Mouse (Mus musculus) heart, embryonic 15.5 days (tissue): Measurements from ENCODE around the gene Gsdme. TPM values are rescaled to one million over a fixed set of nuclear protein-coding genes. Genes with fewer than 3 reads are reported as not detected.

Experiments
- ATAC-seq: fragments of 200-750 bp; cut with Nextera tagmentation; replicated peaks from 2 replicates; pipeline ENCODE4 v1.8.0; 2017; ENCODE audit warnings: low read depth, moderate TSS enrichment; ENCODE audit not compliant: insufficient number of reproducible peaks, insufficient read depth, low FRiP score
- H3K27ac ChIP-seq: fragments of 300-500 bp; sonication (generic); 2 replicates; pipeline ENCODE4 v1.5.1; 2015; ENCODE audit warnings: mild to moderate bottlenecking, inconsistent platforms
- H3K27me3 ChIP-seq: fragments of 300-500 bp; sonication (generic); 2 replicates; pipeline ENCODE4 v1.6.1; 2015; ENCODE audit warnings: inconsistent platforms
- H3K36me3 ChIP-seq: fragments of 300-500 bp; sonication (generic); 2 replicates; pipeline ENCODE4 v1.6.1; 2015; ENCODE audit warnings: mild to moderate bottlenecking, inconsistent platforms
- H3K4me1 ChIP-seq: fragments of 300-500 bp; sonication (generic); replicated peaks from 2 replicates; pipeline ENCODE4 v1.6.1; 2015; ENCODE audit warnings: inconsistent platforms
- H3K4me2 ChIP-seq: fragments of 300-500 bp; sonication (generic); 2 replicates; pipeline ENCODE4 v1.6.1; 2015; ENCODE audit warnings: inconsistent platforms, mild to moderate bottlenecking, moderate library complexity
- H3K4me3 ChIP-seq: fragments of 300-500 bp; sonication (generic); 2 replicates; pipeline ENCODE4 v1.5.1; 2015; ENCODE audit warnings: mild to moderate bottlenecking, inconsistent platforms
- H3K9ac ChIP-seq: fragments of 300-500 bp; sonication (generic); 2 replicates; pipeline ENCODE4 v1.6.1; 2015; ENCODE audit warnings: mild to moderate bottlenecking, inconsistent platforms
- H3K9me3 ChIP-seq: fragments of 300-500 bp; sonication (generic); replicated peaks from 2 replicates; pipeline ENCODE4 v1.6.1; 2016; ENCODE audit warnings: inconsistent platforms
- WGBS: fragments of 180-500 bp; shearing (Covaris S2); methylation state at CpG from one replicate; pipeline ENCODE4 v1.1.7; 2015; ENCODE audit warnings: mixed read lengths; 5-methylcytosine and 5-hydroxymethylcytosine counted together
- polyA plus RNA-seq: library from polyadenylated mRNA; unstranded; fragments of >200 nt; fragmentation: Nextera tagmentation; extraction: Ambion mirVana; gene quantifications from 2 replicates; pipeline ENCODE4 v1.2.1, GENCODE M21; 2015

The Gsdme gene
- polyA plus RNA-seq, 1 experiment from 2014 or later, result 35.3 TPM

DNA sequence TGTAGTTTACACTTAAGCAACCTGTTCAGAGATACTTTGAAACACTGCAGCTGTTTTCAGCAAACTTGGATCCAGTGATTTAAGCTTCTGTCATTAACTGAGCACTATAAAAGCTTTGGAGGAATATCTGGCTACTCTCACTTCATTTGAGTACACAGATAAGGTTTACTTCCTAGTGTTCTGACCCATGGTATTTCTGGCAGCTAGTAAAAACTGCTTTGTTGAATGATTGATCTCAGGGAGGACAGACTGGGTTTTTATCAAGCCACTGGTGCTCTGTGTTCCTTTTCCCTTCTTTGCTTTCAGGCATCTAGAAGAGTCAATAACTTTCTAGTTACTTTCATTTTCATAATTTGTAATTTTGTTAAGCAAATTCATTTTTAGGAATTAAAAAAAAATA lies 74.3 kb downstream of the Gsdme start:
- Histone ChIP-seq H3K27me3 (no peaks in the 10 kb centered on the region), H3K4me3 (no peak overlapping the region), H3K4me1 (peaks cover 29% of the 10 kb centered on the region), H3K27ac (peak overlapping the region; percentile 76), H3K9me3 (no peaks in the 10 kb centered on the region), H3K4me2 (peak overlapping the region; percentile 6; the same call in 1 of the 2 replicates), H3K9ac (no peak overlapping the region), H3K36me3 (peaks cover 12% of the 10 kb centered on the region; the same call in 1 of the 2 replicates)
- ATAC-seq, result no peak

DNA sequence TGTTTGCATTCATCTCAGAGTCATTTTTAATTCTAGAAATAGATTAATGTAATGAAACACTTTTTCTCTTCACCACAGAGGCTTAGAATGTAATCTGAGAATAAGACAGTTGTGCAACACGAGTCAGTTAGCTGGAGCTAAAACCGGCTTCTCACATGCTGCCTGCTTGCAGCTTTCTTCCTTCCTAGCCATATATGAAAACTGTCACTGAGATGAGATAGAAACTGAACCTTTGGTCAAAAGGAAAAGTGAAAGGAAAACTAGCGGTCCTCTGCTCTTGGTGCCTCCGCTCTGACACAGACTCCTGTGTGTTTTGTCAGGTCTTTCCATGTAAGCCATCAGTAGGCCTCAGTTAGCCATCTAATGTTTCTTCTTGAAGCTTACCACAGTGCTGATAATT lies 75.7 kb downstream of the Gsdme start:
- peak overlapping the region; percentile 53 for H3K4me2 ChIP-seq
- H3K4me1 ChIP-seq, result peaks cover 29% of the 10 kb centered on the region
- no peak overlapping the region for H3K9ac ChIP-seq
- 48% methylated on average over 4 of the region's 4 CpGs for WGBS
- H3K36me3 ChIP-seq, result peaks cover 18% of the 10 kb centered on the region; the same call in 1 of the 2 replicates
- H3K9me3 ChIP-seq, result no peaks in the 10 kb centered on the region
- H3K4me3 ChIP-seq, result peak overlapping the region; percentile 12; the same call in 1 of the 2 replicates
- peak overlapping the region; percentile 76 for H3K27ac ChIP-seq
- no peaks in the 10 kb centered on the region for H3K27me3 ChIP-seq
- no peak for ATAC-seq

DNA sequence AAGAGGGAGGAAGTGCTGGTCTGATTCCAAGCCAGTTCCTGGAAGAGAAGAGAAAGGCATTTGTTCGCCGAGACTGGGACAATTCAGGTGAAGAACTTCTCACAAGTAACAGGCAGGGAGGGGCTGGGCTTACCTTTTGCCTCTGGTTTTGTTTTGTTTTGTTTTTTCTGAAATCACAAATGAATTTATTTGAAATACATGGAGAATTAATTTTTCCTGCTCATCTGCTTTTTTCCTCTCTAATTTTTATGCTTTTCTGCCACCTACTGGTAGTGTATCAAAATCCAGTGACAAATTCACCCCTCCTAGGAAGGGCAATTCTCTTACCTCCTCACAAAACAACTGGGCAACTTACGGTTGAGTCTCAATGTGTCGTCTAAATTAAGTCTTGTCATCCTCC lies 83.5 kb downstream of the Gsdme start:
- WGBS, result 63% methylated on average over 4 of the region's 4 CpGs
- Histone ChIP-seq H3K36me3 (peaks cover 17% of the 10 kb centered on the region; the same call in 1 of the 2 replicates), H3K27ac (no peak overlapping the region), H3K9ac (no peak overlapping the region), H3K9me3 (no peaks in the 10 kb centered on the region), H3K4me1 (no peaks in the 10 kb centered on the region), H3K27me3 (no peaks in the 10 kb centered on the region), H3K4me2 (no peak overlapping the region), H3K4me3 (no peak overlapping the region)
- no peak for ATAC-seq

GRCm38 (mm10) chr6:50175736-50176135 lies 87.9 kb downstream of the Gsdme start:
- H3K27ac ChIP-seq, result no peak overlapping the region
- WGBS, result 85% methylated on average over 1 of the region's 1 CpGs
- H3K4me2 ChIP-seq, result no peak overlapping the region
- H3K4me1 ChIP-seq, result no peaks in the 10 kb centered on the region
- H3K36me3 ChIP-seq, result 0 out of 2 replicates have a peak, but pooled peaks cover 5% of the 10 kb centered on the region
- no peak overlapping the region for H3K9ac ChIP-seq
- no peaks in the 10 kb centered on the region for H3K27me3 ChIP-seq
- no peak overlapping the region for H3K4me3 ChIP-seq
- H3K9me3 ChIP-seq, result no peaks in the 10 kb centered on the region
- no peak for ATAC-seq

- no peak overlapping the region for H3K4me3 ChIP-seq
- ATAC-seq, result no peak
- no peaks in the 10 kb centered on the region for H3K4me1 ChIP-seq
- no peak overlapping the region for H3K27ac ChIP-seq
- H3K9me3 ChIP-seq, result no peaks in the 10 kb centered on the region
- H3K27me3 ChIP-seq, result no peaks in the 10 kb centered on the region
- no peak overlapping the region for H3K4me2 ChIP-seq
- no peak overlapping the region for H3K9ac ChIP-seq
- H3K36me3 ChIP-seq, result 0 out of 2 replicates have a peak, but pooled peaks cover 5% of the 10 kb centered on the region
These were observed 93.9 kb downstream of the Gsdme start for GRCm38 (mm10) chr6:50169771-50170170.

DNA sequence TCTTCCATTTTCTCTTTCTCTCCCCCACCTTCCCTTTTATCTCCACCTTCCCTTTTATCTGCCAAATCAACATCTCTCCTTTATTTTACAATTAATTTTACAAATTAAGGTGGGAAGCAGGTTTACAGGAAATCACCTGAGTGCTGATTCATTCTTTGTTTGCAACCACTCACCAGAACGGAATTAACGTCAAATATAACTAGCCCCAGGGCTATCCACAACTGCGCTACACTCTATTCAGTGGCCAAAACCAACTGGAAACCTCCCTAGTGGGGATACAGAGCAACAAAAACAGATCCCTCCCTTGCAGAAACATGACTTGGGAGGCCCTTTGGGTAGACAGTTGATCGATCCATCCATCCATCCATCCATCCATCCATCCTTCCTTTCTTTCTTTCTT lies 94.8 kb downstream of the Gsdme start:
- H3K27ac ChIP-seq, result no peak overlapping the region

GRCm38 (mm10) chr6:50163013-50163412 lies 100.6 kb downstream of the Gsdme start:
- 79% methylated on average over 3 of the region's 3 CpGs for WGBS
- no peak for ATAC-seq
- H3K9me3 ChIP-seq, result no peaks in the 10 kb centered on the region
- H3K9ac ChIP-seq, result no peak overlapping the region
- H3K4me3 ChIP-seq, result no peak overlapping the region
- no peak overlapping the region for H3K27ac ChIP-seq
- no peaks in the 10 kb centered on the region for H3K27me3 ChIP-seq
- H3K4me1 ChIP-seq, result peaks cover 5% of the 10 kb centered on the region; the same call in 1 of the 2 replicates
- no peaks in the 10 kb centered on the region; the same call in 1 of the 2 replicates for H3K36me3 ChIP-seq
- no peak overlapping the region for H3K4me2 ChIP-seq

More for the DNA sequence above, 94.8 kb downstream of the Gsdme start:
- no peak overlapping the region for H3K4me2 ChIP-seq
- H3K9ac ChIP-seq, result no peak overlapping the region
- no peaks in the 10 kb centered on the region for H3K9me3 ChIP-seq
- no peaks in the 10 kb centered on the region for H3K4me1 ChIP-seq
- H3K27me3 ChIP-seq, result no peaks in the 10 kb centered on the region
- 0 out of 2 replicates have a peak, but pooled peaks cover 5% of the 10 kb centered on the region for H3K36me3 ChIP-seq
- H3K4me3 ChIP-seq, result no peak overlapping the region
- 93% methylated on average over 4 of the region's 4 CpGs for WGBS
- ATAC-seq, result no peak

- Histone ChIP-seq H3K9ac (no peak overlapping the region), H3K4me1 (peaks cover 6% of the 10 kb centered on the region; the same call in 1 of the 2 replicates)
- 77% methylated on average over 6 of the region's 6 CpGs for WGBS
These were observed 103.8 kb downstream of the Gsdme start for GRCm38 (mm10) chr6:50159842-50160241.

GRCm38 (mm10) chr6:50149378-50149777 lies 114.3 kb downstream of the Gsdme start:
- Histone ChIP-seq H3K9ac (no peak overlapping the region), H3K4me2 (no peak overlapping the region), H3K27ac (no peak overlapping the region), H3K27me3 (no peaks in the 10 kb centered on the region), H3K9me3 (no peaks in the 10 kb centered on the region), H3K36me3 (peaks cover 7% of the 10 kb centered on the region; the same call in 1 of the 2 replicates), H3K4me3 (no peak overlapping the region), H3K4me1 (0 out of 2 replicates have a peak, but pooled peaks cover 2% of the 10 kb centered on the region)
- ATAC-seq, result no peak
- WGBS, result 84% methylated on average over 4 of the region's 4 CpGs

More at GRCm38 (mm10) chr6:50159842-50160241, 103.8 kb downstream of the Gsdme start:
- Histone ChIP-seq H3K9me3 (no peaks in the 10 kb centered on the region), H3K27ac (no peak overlapping the region), H3K27me3 (no peaks in the 10 kb centered on the region), H3K4me3 (no peak overlapping the region), H3K36me3 (no peaks in the 10 kb centered on the region; the same call in 1 of the 2 replicates), H3K4me2 (no peak overlapping the region)
- no peak for ATAC-seq

GRCm38 (mm10) chr6:50146158-50146557 lies 117.5 kb downstream of the Gsdme start:
- Histone ChIP-seq H3K4me2 (no peak overlapping the region), H3K36me3 (peaks cover 7% of the 10 kb centered on the region; the same call in 1 of the 2 replicates), H3K9me3 (no peaks in the 10 kb centered on the region), H3K27ac (no peak overlapping the region), H3K27me3 (no peaks in the 10 kb centered on the region), H3K4me3 (no peak overlapping the region), H3K9ac (no peak overlapping the region), H3K4me1 (no peaks in the 10 kb centered on the region)
- ATAC-seq, result no peak

GRCm38 (mm10) chr6:50139526-50139925 lies 124.1 kb downstream of the Gsdme start:
- no peak overlapping the region for H3K4me2 ChIP-seq
- ATAC-seq, result no peak
- 76% methylated on average over 3 of the region's 3 CpGs for WGBS
- H3K36me3 ChIP-seq, result no peaks in the 10 kb centered on the region
- H3K9me3 ChIP-seq, result no peaks in the 10 kb centered on the region
- no peak overlapping the region for H3K4me3 ChIP-seq
- no peak overlapping the region for H3K27ac ChIP-seq
- H3K27me3 ChIP-seq, result no peaks in the 10 kb centered on the region
- no peaks in the 10 kb centered on the region for H3K4me1 ChIP-seq
- no peak overlapping the region for H3K9ac ChIP-seq
